ENCODE assay signal across 22 mouse cellular contexts in genomic region chr8:105158084-105158483, GRCm38 (mm10). TPM values are rescaled to one million over a fixed set of nuclear protein-coding genes. Genes with fewer than 3 reads are reported as not detected.
DNase-seq lines count a peak whose midpoint lies in the region; ATAC-seq and TF ChIP-seq lines count a peak whose summit lies in the region.
"Had no signal": no experiment of that assay in that cellular context is flagged by ENCODE, and none has a peak within 500 bp of the region (broad histone marks: within the 10 kb centered on the region; RNA-seq: fewer than 3 reads in every experiment).

No protein-coding gene starts in this region.

- no peaks in the 10 kb centered on the region for H3K9me3 ChIP-seq in hindbrain, embryonic 13.5 days
- H3K9me3 ChIP-seq: forebrain, embryonic 13.5 days; limb, embryonic 12.5 days; midbrain, embryonic 13.5 days had no signal

- H3K9ac ChIP-seq in hindbrain, embryonic 13.5 days = no peak overlapping the region
- H3K9ac ChIP-seq: forebrain, embryonic 13.5 days; limb, embryonic 12.5 days; midbrain, embryonic 13.5 days had no signal

- H3K4me1 ChIP-seq in kidney, adult 2 months (ENCODE audit: control insufficient read depth, insufficient read depth, low read length) = peaks cover 4% of the 10 kb centered on the region; the same call in 1 of the 2 replicates
- H3K4me1 ChIP-seq in hindbrain, embryonic 13.5 days (replicated peaks) = peaks cover 4% of the 10 kb centered on the region

- 0 out of 2 replicates have a peak, but pooled peaks have one; percentile 22 for TF ChIP-seq CTCF in kidney, adult 2 months (conservative IDR thresholded peaks at IDR 0.05; ENCODE audit: insufficient read depth, insufficient read length, low read depth, low read length)

- H3K4me3 ChIP-seq in kidney, adult 2 months (ENCODE audit: insufficient read depth, low read depth, low read length) = no peak overlapping the region
- H3K4me3 ChIP-seq in hindbrain, embryonic 13.5 days = no peak overlapping the region
- H3K4me3 ChIP-seq: forebrain, embryonic 13.5 days; limb, embryonic 12.5 days; midbrain, embryonic 13.5 days; myocyte had no signal

- peak; percentile 26 for ATAC-seq in CD4-positive, CD25-positive, alpha-beta regulatory T cell, adult 4 months
- ATAC-seq in granulocyte monocyte progenitor cell, adult 5-6 weeks (replicated peaks; ENCODE audit: poor library complexity, severe bottlenecking) = peak; percentile 43; the same call in 1 of the 2 replicates
- ATAC-seq in hindbrain, embryonic 13.5 days (ENCODE audit: low FRiP score) = no peak
- ATAC-seq: forebrain, embryonic 13.5 days; midbrain, embryonic 13.5 days had no signal

- no peak overlapping the region for H3K27ac ChIP-seq in kidney, adult 2 months (ENCODE audit: insufficient read depth, low read depth, low read length)
- no peak overlapping the region for H3K27ac ChIP-seq in hindbrain, embryonic 13.5 days
- H3K27ac ChIP-seq: forebrain, embryonic 13.5 days; limb, embryonic 12.5 days; midbrain, embryonic 13.5 days had no signal

- 69% methylated on average over 3 of the region's 3 CpGs for WGBS in kidney, adult 2 months
- 77% methylated on average over 3 of the region's 3 CpGs for WGBS in hindbrain, embryonic 13.5 days

- no peak for TF ChIP-seq POLR2A in kidney, adult 2 months (IDR thresholded peaks at IDR 0.05; ENCODE audit: low read depth, low read length)

- H3K4me2 ChIP-seq in hindbrain, embryonic 13.5 days = no peak overlapping the region
- H3K4me2 ChIP-seq: forebrain, embryonic 13.5 days; limb, embryonic 12.5 days; midbrain, embryonic 13.5 days had no signal

- no peak for DNase-seq in kidney, adult 2 months
- no peak for DNase-seq in kidney, postnatal 4 days
- peak; percentile 42 for DNase-seq in 3T3-L1 (ENCODE audit: low read depth, low spot score)
- DNase-seq in adrenal gland, adult 8-10 months = no peak
- no peak for DNase-seq in cerebellum, adult 18-20 months
- DNase-seq: cerebellum, adult 9-11 months had no signal

- no peaks in the 10 kb centered on the region for H3K27me3 ChIP-seq in kidney, adult 2 months (replicated peaks; ENCODE audit: control insufficient read depth, insufficient read depth, low read length)
- H3K27me3 ChIP-seq in hindbrain, embryonic 13.5 days = peaks cover 14% of the 10 kb centered on the region
- H3K27me3 ChIP-seq: forebrain, embryonic 13.5 days had no signal

- no peaks in the 10 kb centered on the region for H3K36me3 ChIP-seq in kidney, adult 2 months (ENCODE audit: control insufficient read depth, insufficient read depth, low read length)
- no peaks in the 10 kb centered on the region for H3K36me3 ChIP-seq in hindbrain, embryonic 13.5 days
- H3K36me3 ChIP-seq: limb, embryonic 12.5 days; midbrain, embryonic 13.5 days had no signal

RNA-seq across cellular contexts. Expression of gene Cbfb, which starts 12.4 kb away (rescaled TPM):
- 4.4 and 6.1 TPM in 2 replicates for polyA plus RNA-seq in kidney, adult 2 months (2012; rRNA removed)
- polyA plus RNA-seq in CD4-positive, CD25-positive, alpha-beta regulatory T cell, adult 4 months (2017; shearing (Covaris generic)) = 10 to 100 TPM; 26.7 to 40.6 TPM
- total RNA-seq in granulocyte monocyte progenitor cell, adult 5-6 weeks (2014; fragmentation: Nextera tagmentation) = 119 and 135 TPM in 2 replicates
- 177 and 185 TPM in 2 replicates for total RNA-seq in granulocyte monocyte progenitor cell, adult 5-6 weeks (2017)
- polyA plus RNA-seq in hindbrain, embryonic 13.5 days (2015; fragmentation: Nextera tagmentation; extraction: Ambion mirVana) = 33.0 and 35.6 TPM in 2 replicates
- total RNA-seq in adrenal gland, adult 8-10 months (2022) = 100 to 1,000 TPM in 2 of 4 experiments, 10 to 100 TPM in 2; 71.5 to 127 (median 93.2) TPM

RNA-seq across cellular contexts. Expression of gene Ces4a, which starts 26.5 kb away (rescaled TPM):
- polyA plus RNA-seq in kidney, adult 2 months (2012; rRNA removed) = 0.03 TPM in 1 of 2 replicates, not detected in the other
- under 1 TPM in 1 of 2 experiments, not detected in 1; 0.13 TPM for polyA plus RNA-seq in CD4-positive, CD25-positive, alpha-beta regulatory T cell, adult 4 months (2017; shearing (Covaris generic))
- total RNA-seq in granulocyte monocyte progenitor cell, adult 5-6 weeks (2014; fragmentation: Nextera tagmentation) = not detected in 2 replicates
- not detected in 2 replicates for total RNA-seq in granulocyte monocyte progenitor cell, adult 5-6 weeks (2017)
- not detected in 2 replicates for polyA plus RNA-seq in hindbrain, embryonic 13.5 days (2015; fragmentation: Nextera tagmentation; extraction: Ambion mirVana)
- total RNA-seq in adrenal gland, adult 8-10 months (2022) = under 1 TPM in 2 of 4 experiments, not detected in 2; 0.16 to 0.24 TPM
- total RNA-seq: adrenal gland, postnatal 36 days; gastrocnemius, adult 8-10 months; heart, adult 8-10 months had no signal
- polyA plus RNA-seq: heart, embryonic 16.5 days; hindbrain, embryonic 11.5 days; intestine, embryonic 14.5 days; kidney, embryonic 16.5 days; limb, embryonic 12.5 days; liver, embryonic 16.5 days; midbrain, embryonic 13.5 days; myocyte; thymus, adult 2 months had no signal
